Mouse (Mus musculus): ENCODE results near the gene Ptpn23.
"Not testable (repeated sequence)": the region's sequence is repeated elsewhere in the genome, so short reads cannot be mapped to it uniquely, and the experiment has no call there.

Gene Ptpn23

DNA sequence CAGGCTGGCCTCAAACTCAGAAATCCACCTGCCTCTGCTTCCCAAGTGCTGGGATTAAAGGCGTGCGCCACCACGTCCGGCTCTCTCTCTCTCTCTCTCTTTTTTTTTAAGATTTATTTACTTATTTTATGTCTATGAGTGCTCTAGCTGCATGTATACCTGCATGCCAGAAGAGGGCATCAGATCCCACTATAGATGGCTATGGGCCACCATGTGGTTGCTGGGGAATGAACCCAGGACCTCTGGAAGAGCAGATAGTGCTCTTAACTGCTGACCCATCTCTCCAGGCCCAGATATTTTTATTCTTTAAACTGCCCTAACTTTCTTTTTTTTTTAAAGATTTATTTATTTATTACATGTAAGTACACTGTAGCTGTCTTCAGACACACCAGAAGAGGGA is 4.8 kb downstream of the Ptpn23 start:
- not testable (repeated sequence) for H3K27me3 ChIP-seq (ENCODE audit: control insufficient read depth, insufficient read depth, low read length, poor library complexity, severe bottlenecking); H3K36me3 ChIP-seq (ENCODE audit: control insufficient read depth, insufficient read depth, low read length, poor library complexity, severe bottlenecking)
- peak; percentile 29 for DNase-seq (ENCODE audit: low read depth, low spot score)

DNA sequence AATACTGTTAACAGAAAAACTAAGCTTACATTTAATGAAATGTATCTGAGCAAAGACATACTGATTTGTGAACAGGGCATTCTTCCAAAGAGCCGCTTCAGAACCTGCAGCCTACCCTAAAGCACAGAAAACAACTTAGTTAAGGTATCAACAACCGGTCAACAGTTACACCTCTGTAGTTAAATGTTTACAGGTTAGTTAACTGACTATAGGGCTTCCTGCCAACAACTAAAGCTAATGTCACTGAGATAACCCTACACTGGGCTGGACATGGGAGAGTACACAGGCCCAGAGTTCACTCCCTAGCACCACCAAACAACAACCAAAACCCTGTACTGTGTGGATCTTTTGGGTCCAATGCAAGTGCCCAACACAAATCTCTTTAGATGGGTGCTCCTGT is 5.3 kb downstream of the Ptpn23 start:
- DNase-seq (ENCODE audit: low read depth, low spot score): no peak
- no peaks in the 10 kb centered on the region for H3K27me3 ChIP-seq (ENCODE audit: control insufficient read depth, insufficient read depth, low read length, poor library complexity, severe bottlenecking)

DNA sequence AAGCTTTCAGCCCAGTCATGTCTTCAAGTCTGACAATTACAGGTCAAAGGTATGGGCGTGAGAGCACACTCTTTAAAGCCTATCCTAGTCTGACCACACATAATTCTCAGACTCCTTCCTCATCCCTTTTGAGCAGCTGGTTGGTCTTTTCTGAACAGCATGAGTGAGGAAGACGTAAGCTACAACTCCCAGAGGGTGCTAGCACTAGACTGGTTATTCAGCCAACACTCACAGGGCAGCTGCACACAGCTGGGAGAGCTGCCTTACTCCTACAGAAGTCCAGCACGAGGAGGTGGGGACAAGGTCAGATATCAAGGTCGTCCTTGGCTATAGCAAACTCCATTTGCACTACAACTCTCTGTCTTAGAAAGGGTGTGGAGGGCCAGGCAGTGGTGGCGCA is 7.4 kb downstream of the Ptpn23 start:
- Histone ChIP-seq H3K36me3 (ENCODE audit: control insufficient read depth, insufficient read depth, low read length, poor library complexity, severe bottlenecking) (peaks cover 2% of the 10 kb centered on the region; the same call in 1 of the 2 replicates), H3K27me3 (ENCODE audit: control insufficient read depth, insufficient read depth, low read length, poor library complexity, severe bottlenecking) (no peaks in the 10 kb centered on the region)
- DNase-seq (ENCODE audit: low read depth, low spot score): no peak

More for the DNA sequence above, 5.3 kb downstream of the Ptpn23 start:
- H3K36me3 ChIP-seq (ENCODE audit: control insufficient read depth, insufficient read depth, low read length, poor library complexity, severe bottlenecking): no peaks in the 10 kb centered on the region; the same call in 1 of the 2 replicates

DNA sequence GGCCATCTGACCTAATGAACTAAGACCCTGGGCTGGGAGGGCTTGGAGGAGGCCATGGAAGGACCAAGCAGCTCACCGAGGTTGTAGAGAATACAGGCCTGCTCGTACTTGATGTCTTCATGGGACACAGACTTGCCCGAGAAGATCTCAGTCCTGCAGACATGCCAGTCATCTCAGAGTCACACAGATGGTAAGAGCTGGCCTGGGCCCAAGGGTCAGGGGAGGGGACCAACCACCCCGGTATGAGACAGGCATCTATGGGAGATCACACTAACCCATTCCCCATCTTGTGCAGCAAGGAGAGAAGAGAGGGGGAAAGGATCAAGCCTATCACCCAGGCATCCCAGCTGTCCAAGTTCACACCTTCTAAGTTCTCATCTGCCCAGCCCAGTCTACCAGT is 14.7 kb downstream of the Ptpn23 start:
- Histone ChIP-seq H3K36me3 (ENCODE audit: control insufficient read depth, insufficient read depth, low read length, poor library complexity, severe bottlenecking) (peaks cover 12% of the 10 kb centered on the region), H3K27me3 (ENCODE audit: control insufficient read depth, insufficient read depth, low read length, poor library complexity, severe bottlenecking) (no peaks in the 10 kb centered on the region)
- no peak for DNase-seq (ENCODE audit: low read depth, low spot score)

DNA sequence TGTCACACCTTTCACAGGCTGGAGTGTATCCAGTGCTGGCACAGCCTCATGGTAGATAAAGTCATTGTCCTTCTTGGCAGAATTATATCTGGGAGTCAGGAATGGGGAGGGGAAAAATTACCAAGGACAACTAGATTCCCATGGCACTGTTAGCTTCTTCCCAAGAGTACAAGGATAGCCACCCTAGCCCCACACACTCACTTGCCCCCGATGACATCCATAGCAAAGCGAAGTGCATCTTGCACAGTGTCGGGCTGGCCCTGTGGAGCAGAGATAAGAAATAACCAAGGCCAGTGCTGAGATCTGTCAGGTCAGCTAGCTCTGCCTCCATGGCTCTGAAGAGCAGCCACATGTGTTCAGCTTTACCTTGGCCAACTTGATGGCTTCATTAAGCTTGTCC is 17.2 kb downstream of the Ptpn23 start:
- DNase-seq (ENCODE audit: low read depth, low spot score): no peak
- peaks cover 15% of the 10 kb centered on the region for H3K36me3 ChIP-seq (ENCODE audit: control insufficient read depth, insufficient read depth, low read length, poor library complexity, severe bottlenecking)
- H3K27me3 ChIP-seq (ENCODE audit: control insufficient read depth, insufficient read depth, low read length, poor library complexity, severe bottlenecking): no peaks in the 10 kb centered on the region

- no peak for DNase-seq (ENCODE audit: low read depth, low spot score)
- Histone ChIP-seq H3K27me3 (ENCODE audit: control insufficient read depth, insufficient read depth, low read length, poor library complexity, severe bottlenecking) (no peaks in the 10 kb centered on the region), H3K36me3 (ENCODE audit: control insufficient read depth, insufficient read depth, low read length, poor library complexity, severe bottlenecking) (peaks cover 12% of the 10 kb centered on the region)
These were observed 20.0 kb downstream of the Ptpn23 start for GRCm38 (mm10) chr9:110388011-110388410.

DNA sequence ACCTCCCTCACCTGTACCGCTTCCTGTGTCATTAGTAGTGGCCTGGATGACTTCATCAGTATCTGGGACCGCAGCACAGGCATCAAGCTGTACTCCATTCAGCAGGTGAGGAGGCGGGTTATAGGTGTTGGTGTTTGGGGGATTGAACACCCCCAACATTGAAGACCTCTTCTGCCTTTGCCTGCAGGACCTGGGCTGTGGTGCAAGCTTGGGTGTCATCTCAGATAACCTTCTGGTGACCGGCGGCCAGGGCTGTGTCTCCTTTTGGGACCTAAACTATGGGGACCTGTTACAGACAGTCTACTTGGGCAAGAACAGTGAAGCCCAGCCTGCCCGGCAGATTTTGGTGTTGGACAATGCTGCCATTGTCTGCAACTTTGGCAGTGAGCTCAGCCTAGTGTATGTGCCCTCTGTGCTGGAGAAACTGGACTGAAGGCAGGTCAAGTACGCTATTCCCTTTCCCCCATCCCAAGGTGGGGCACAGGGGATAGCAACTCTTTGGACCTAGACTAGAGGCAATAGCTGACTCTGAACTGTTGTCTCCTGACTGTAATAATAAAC is 23.6 kb downstream of the Ptpn23 start:
- no peak for DNase-seq (ENCODE audit: low read depth, low spot score)

DNA sequence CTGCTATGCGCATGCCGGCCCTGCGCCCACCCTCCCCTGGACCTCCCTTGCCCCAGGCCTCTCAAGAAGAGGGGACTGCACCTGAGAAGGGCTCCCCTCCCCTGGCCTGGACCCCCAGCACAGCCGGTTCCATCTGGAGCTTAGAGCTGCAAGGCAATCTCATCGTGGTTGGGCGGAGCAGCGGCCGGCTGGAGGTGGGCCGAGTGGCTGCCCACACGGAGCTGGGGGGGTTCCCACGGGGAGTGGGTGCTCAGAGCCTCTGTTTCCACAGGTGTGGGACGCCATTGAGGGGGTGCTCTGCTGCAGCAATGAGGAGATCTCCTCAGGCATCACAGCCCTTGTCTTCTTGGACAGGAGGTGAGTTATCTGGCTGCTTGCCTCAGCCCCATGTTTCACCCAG is 26.7 kb downstream of the Ptpn23 start:
- no peaks in the 10 kb centered on the region for H3K27me3 ChIP-seq (ENCODE audit: control insufficient read depth, insufficient read depth, low read length, poor library complexity, severe bottlenecking)
- no peak for DNase-seq (ENCODE audit: low read depth, low spot score)
- H3K36me3 ChIP-seq (ENCODE audit: control insufficient read depth, insufficient read depth, low read length, poor library complexity, severe bottlenecking): no peaks in the 10 kb centered on the region; the same call in none of the 2 replicates

More for the DNA sequence above, 23.6 kb downstream of the Ptpn23 start:
- Histone ChIP-seq H3K27me3 (ENCODE audit: control insufficient read depth, insufficient read depth, low read length, poor library complexity, severe bottlenecking) (no peaks in the 10 kb centered on the region), H3K36me3 (ENCODE audit: control insufficient read depth, insufficient read depth, low read length, poor library complexity, severe bottlenecking) (peaks cover 3% of the 10 kb centered on the region)

- no peaks in the 10 kb centered on the region; the same call in none of the 2 replicates for H3K36me3 ChIP-seq (ENCODE audit: control insufficient read depth, insufficient read depth, low read length, poor library complexity, severe bottlenecking)
- H3K27me3 ChIP-seq (ENCODE audit: control insufficient read depth, insufficient read depth, low read length, poor library complexity, severe bottlenecking): no peaks in the 10 kb centered on the region
- no peak for DNase-seq (ENCODE audit: low read depth, low spot score)
These were observed 27.4 kb downstream of the Ptpn23 start for GRCm38 (mm10) chr9:110380662-110381061.

DNA sequence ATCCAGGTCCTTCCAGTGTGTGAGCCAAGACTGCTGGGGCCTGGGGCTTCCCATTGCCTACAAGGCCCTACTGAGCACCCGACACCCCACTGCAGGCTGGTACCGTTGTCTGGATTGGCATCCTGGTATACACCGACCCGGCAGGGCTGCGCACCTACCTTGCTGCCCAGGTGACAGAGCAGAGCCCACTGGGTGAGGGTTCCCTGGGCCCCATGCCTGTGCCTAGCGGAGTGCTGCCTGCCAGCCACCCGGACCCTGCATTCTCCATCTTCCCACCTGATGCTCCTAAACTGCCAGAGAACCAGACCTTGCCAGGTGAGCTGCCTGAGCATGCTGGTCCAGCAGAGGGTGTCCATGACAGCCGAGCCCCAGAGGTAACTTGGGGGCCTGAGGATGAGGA is 28.7 kb downstream of the Ptpn23 start:
- no peak for DNase-seq (ENCODE audit: low read depth, low spot score)
- Histone ChIP-seq H3K36me3 (ENCODE audit: control insufficient read depth, insufficient read depth, low read length, poor library complexity, severe bottlenecking) (no peaks in the 10 kb centered on the region; the same call in 1 of the 2 replicates), H3K27me3 (ENCODE audit: control insufficient read depth, insufficient read depth, low read length, poor library complexity, severe bottlenecking) (no peaks in the 10 kb centered on the region)

DNA sequence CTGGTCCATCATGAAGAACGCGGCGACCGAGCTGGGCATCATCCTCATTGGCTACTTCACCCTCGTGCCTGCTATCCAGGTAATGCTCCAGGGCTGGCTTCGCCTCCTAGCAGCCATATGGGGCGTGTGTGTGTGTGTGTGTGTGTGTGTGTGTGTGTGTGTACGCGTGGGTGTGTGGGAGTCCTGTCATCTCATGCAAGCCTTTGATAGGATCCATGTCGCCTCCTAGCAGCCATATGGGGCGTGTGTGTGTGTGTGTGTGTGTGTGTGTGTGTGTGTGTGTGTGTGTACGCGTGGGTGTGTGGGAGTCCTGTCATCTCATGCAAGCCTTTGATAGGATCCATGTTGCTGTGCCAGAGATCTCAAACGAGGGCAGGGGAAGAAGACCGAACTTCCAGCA is 30.4 kb downstream of the Ptpn23 start:
- not testable (repeated sequence) for H3K36me3 ChIP-seq (ENCODE audit: control insufficient read depth, insufficient read depth, low read length, poor library complexity, severe bottlenecking); H3K27me3 ChIP-seq (ENCODE audit: control insufficient read depth, insufficient read depth, low read length, poor library complexity, severe bottlenecking); DNase-seq (ENCODE audit: low read depth, low spot score)

DNA sequence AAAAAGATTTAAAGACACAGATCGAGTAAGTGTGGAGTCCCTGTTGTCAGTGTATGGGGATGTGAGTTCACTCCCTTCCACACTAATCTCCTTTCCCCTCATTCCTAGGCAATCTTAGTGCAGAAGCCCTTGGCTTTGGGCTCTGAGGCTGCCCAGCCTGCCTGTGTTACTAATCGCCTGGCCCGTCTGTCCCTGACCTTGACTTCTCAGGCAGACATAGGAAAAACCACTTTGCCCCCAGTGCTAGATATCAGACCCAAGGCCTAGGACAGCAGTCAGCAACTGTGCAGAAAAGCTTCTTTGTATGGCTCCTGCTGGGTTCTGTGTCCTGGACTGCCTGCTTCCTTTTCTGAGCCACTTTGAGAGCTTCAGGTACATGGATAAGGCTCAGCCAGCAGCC is 32.3 kb downstream of the Ptpn23 start:
- H3K27me3 ChIP-seq (ENCODE audit: control insufficient read depth, insufficient read depth, low read length, poor library complexity, severe bottlenecking): no peaks in the 10 kb centered on the region
- DNase-seq (ENCODE audit: low read depth, low spot score): no peak
- H3K36me3 ChIP-seq (ENCODE audit: control insufficient read depth, insufficient read depth, low read length, poor library complexity, severe bottlenecking): peaks cover 7% of the 10 kb centered on the region

DNA sequence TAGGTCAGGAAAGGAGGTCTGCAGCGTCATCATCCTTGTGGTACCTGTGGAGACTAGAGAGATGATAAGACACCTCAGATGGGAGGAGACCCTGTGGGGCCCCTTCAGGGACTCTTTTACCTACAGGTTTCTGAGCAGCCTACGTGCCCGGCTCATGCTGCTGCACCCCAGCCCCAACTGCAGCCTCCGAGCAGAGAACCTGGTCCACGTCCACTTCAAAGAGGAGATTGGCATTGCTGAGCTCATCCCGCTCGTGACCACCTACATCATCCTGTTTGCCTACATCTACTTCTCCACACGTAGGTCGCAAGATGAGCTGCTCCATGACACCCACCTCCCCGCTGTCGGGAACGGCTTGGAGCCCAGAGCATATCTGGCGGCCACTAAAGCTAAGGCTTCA is 34.1 kb downstream of the Ptpn23 start:
- no peak for DNase-seq (ENCODE audit: low read depth, low spot score)
- Histone ChIP-seq H3K36me3 (ENCODE audit: control insufficient read depth, insufficient read depth, low read length, poor library complexity, severe bottlenecking) (peaks cover 7% of the 10 kb centered on the region; the same call in 1 of the 2 replicates), H3K27me3 (ENCODE audit: control insufficient read depth, insufficient read depth, low read length, poor library complexity, severe bottlenecking) (no peaks in the 10 kb centered on the region)

DNA sequence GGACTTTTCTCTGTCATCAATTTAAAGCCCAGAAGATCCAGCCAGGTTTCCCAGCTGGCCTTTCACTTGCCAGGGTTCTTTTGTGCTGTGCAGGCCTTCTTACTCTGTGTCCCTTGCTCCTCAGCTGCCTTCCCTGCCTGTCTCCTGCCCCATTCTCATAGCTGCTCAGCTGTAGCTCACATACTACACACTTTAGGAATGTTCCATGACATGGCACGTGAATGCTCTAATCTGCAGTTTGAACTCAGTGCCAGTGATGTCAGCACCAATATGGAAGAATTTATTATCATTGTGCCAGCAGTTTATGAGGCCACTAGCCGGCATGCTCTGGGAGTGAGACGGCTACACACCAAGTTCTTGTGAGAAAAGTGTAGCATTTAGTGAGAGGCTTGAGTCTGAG is 38.2 kb downstream of the Ptpn23 start:
- DNase-seq (ENCODE audit: low read depth, low spot score): no peak

DNA sequence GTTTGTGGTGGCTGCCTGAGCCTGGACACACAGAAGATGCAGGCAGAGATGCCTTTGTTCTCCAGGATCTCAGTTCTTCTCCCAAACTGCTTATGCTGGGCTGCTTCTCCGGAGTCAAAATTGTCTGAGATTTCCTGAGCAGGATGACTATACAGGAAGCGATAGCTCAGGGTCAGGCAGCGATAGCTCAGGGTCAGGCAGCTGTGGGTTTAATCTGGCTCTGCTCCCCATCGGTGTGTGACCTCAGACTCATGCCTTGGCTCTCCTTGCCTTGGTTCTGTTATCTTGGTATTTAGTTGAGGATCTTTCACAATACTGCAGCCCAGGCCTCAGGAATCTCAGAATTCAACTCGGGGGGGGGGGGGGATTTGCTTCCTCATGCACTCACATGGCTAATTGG is 41.3 kb downstream of the Ptpn23 start:
- DNase-seq (ENCODE audit: low read depth, low spot score): no peak
- H3K36me3 ChIP-seq (ENCODE audit: control insufficient read depth, insufficient read depth, low read length, poor library complexity, severe bottlenecking): peaks cover 13% of the 10 kb centered on the region
- no peaks in the 10 kb centered on the region for H3K27me3 ChIP-seq (ENCODE audit: control insufficient read depth, insufficient read depth, low read length, poor library complexity, severe bottlenecking)

More for the DNA sequence above, 38.2 kb downstream of the Ptpn23 start:
- peaks cover 8% of the 10 kb centered on the region; the same call in 1 of the 2 replicates for H3K36me3 ChIP-seq (ENCODE audit: control insufficient read depth, insufficient read depth, low read length, poor library complexity, severe bottlenecking)
- no peaks in the 10 kb centered on the region for H3K27me3 ChIP-seq (ENCODE audit: control insufficient read depth, insufficient read depth, low read length, poor library complexity, severe bottlenecking)

DNA sequence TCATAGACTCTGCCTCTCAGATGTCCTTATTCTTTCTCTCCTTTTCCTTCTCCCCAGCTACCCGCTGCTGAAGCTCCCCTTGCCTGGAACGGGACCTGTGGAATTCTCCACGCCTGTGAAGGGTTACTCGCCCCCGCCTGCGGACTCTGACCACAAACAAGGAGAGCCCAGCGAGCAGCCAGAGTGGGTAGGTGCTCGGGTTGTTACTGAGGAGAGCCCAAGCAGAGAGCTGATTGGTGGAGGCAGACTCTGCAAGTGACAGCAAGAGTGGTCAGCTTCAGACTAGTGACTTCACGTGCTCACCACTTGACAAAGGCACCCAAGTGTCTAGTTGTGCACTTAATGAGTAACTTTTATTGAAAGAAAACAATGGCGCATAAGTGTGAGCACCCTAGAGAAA is 45.7 kb downstream of the Ptpn23 start:
- H3K27me3 ChIP-seq (ENCODE audit: control insufficient read depth, insufficient read depth, low read length, poor library complexity, severe bottlenecking): no peaks in the 10 kb centered on the region
- H3K36me3 ChIP-seq (ENCODE audit: control insufficient read depth, insufficient read depth, low read length, poor library complexity, severe bottlenecking): peaks cover 13% of the 10 kb centered on the region
- DNase-seq (ENCODE audit: low read depth, low spot score): no peak

Measured in splenic B cell, adult 2 months (primary cell).